Mouse (Mus musculus): ENCODE results near the gene Aplf. TPM values are rescaled to one million over a fixed set of nuclear protein-coding genes. Genes with fewer than 3 reads are reported as not detected.
A peak's percentile ranks its signal among the peaks of the same experiment; 100 is the strongest.
"Not testable (repeated sequence)": the region's sequence is repeated elsewhere in the genome, so short reads cannot be mapped to it uniquely, and the experiment has no call there.

Gene Aplf
- polyA plus RNA-seq, 1 experiment from 2014 or later, result 12.1 TPM

- POLR2A ChIA-PET, result no interaction called here
- no peak for ATAC-seq
- in situ Hi-C loops (cut with MboI; ENCODE audit: low pct_unique_long_range_greater_than_20kb), result loop anchor here (5.0 to 10.0 kb wide), 2 partner anchors 113 to 271 kb away; no protein-coding TSS in a partner anchor
- TF ChIP-seq CTCF (IDR thresholded peaks at IDR 0.05), result no peak
- H3K27me3 ChIP-seq, result no peaks in the 10 kb centered on the region
- CTCF ChIA-PET, result no interaction called here
- DNase-seq (ENCODE audit: low read depth, low spot score), result no peak
Observed at GRCm38 (mm10) chr6:87667804-87668203, 4.2 kb downstream of the Aplf start.

- no peak for ATAC-seq
- CTCF ChIA-PET, result interaction anchor here (1.3 kb wide), 1 partner anchor 286 kb away, joined by 3 read pairs; no protein-coding TSS in a partner anchor
- POLR2A ChIA-PET, result no interaction called here
- no peak for DNase-seq (ENCODE audit: low read depth, low spot score)
- in situ Hi-C loops (cut with MboI; ENCODE audit: low pct_unique_long_range_greater_than_20kb), result loop anchor here (10.0 kb wide), 1 partner anchor 109 kb away; no protein-coding TSS in a partner anchor
- H3K27me3 ChIP-seq, result no peaks in the 10 kb centered on the region
- no peak for TF ChIP-seq CTCF (IDR thresholded peaks at IDR 0.05)
Observed at GRCm38 (mm10) chr6:87663445-87663844, 8.5 kb downstream of the Aplf start.

- no peak for ATAC-seq
- ChIA-PET POLR2A (no interaction called here), CTCF (no interaction called here)
- no peak for DNase-seq (ENCODE audit: low read depth, low spot score)
- peak; percentile 21 for TF ChIP-seq CTCF (IDR thresholded peaks at IDR 0.05)
- in situ Hi-C loops (cut with MboI; ENCODE audit: low pct_unique_long_range_greater_than_20kb), result loop anchor here (10.0 kb wide), 1 partner anchor 107 kb away; no protein-coding TSS in a partner anchor
- no peaks in the 10 kb centered on the region for H3K27me3 ChIP-seq
Observed at GRCm38 (mm10) chr6:87662197-87662596, 9.8 kb downstream of the Aplf start.

- no peak for TF ChIP-seq CTCF (IDR thresholded peaks at IDR 0.05)
- no peaks in the 10 kb centered on the region for H3K27me3 ChIP-seq
- ChIA-PET CTCF (no interaction called here), POLR2A (no interaction called here)
- ATAC-seq (no peak), DNase-seq (ENCODE audit: low read depth, low spot score) (no peak)
- in situ Hi-C loops (cut with MboI; ENCODE audit: low pct_unique_long_range_greater_than_20kb), result loop anchor here (10.0 kb wide), 1 partner anchor 107 kb away; no protein-coding TSS in a partner anchor
Observed at GRCm38 (mm10) chr6:87661707-87662106, 10.3 kb downstream of the Aplf start.

GRCm38 (mm10) chr6:87658816-87659215 lies 13.2 kb downstream of the Aplf start:
- no peak for ATAC-seq
- H3K27me3 ChIP-seq, result no peaks in the 10 kb centered on the region
- CTCF ChIA-PET, result interaction anchor here (2.9 kb wide), 1 partner anchor 12 kb away, joined by 9 read pairs; no protein-coding TSS in a partner anchor
- DNase-seq (ENCODE audit: low read depth, low spot score), result no peak
- POLR2A ChIA-PET, result interaction anchor here (0.8 kb wide), 1 partner anchor 8 kb away, joined by 3 read pairs; no protein-coding TSS in a partner anchor
- in situ Hi-C loops (cut with MboI; ENCODE audit: low pct_unique_long_range_greater_than_20kb), result no loop called here
- no peak for TF ChIP-seq CTCF (IDR thresholded peaks at IDR 0.05)

GRCm38 (mm10) chr6:87653904-87654638 lies 17.9 kb downstream of the Aplf start:
- no peak for DNase-seq (ENCODE audit: low read depth, low spot score)
- ChIA-PET CTCF (interaction anchor here (1.8 kb wide), 1 partner anchor 28 kb away, joined by 4 read pairs; no protein-coding TSS in a partner anchor), POLR2A (no interaction called here)
- ATAC-seq, result no peak
- no peaks in the 10 kb centered on the region for H3K27me3 ChIP-seq
- no peak for TF ChIP-seq CTCF (IDR thresholded peaks at IDR 0.05)
- in situ Hi-C loops (cut with MboI; ENCODE audit: low pct_unique_long_range_greater_than_20kb), result no loop called here

- ChIA-PET POLR2A (no interaction called here), CTCF (interaction anchor here (1.8 kb wide), 1 partner anchor 28 kb away, joined by 4 read pairs; no protein-coding TSS in a partner anchor)
- no peak for ATAC-seq
- in situ Hi-C loops (cut with MboI; ENCODE audit: low pct_unique_long_range_greater_than_20kb), result no loop called here
- no peak for DNase-seq (ENCODE audit: low read depth, low spot score)
- no peak for TF ChIP-seq CTCF (IDR thresholded peaks at IDR 0.05)
- H3K27me3 ChIP-seq, result no peaks in the 10 kb centered on the region
Observed at GRCm38 (mm10) chr6:87653478-87653877, 18.5 kb downstream of the Aplf start.

GRCm38 (mm10) chr6:87652670-87653069 lies 19.3 kb downstream of the Aplf start:
- ATAC-seq, result no peak
- in situ Hi-C loops (cut with MboI; ENCODE audit: low pct_unique_long_range_greater_than_20kb), result no loop called here

GRCm38 (mm10) chr6:87651787-87652186 lies 20.2 kb downstream of the Aplf start:
- DNase-seq (ENCODE audit: low read depth, low spot score) (no peak), ATAC-seq (no peak)
- no peak for TF ChIP-seq CTCF (IDR thresholded peaks at IDR 0.05)
- ChIA-PET CTCF (no interaction called here), POLR2A (no interaction called here)
- H3K27me3 ChIP-seq, result no peaks in the 10 kb centered on the region
- in situ Hi-C loops (cut with MboI; ENCODE audit: low pct_unique_long_range_greater_than_20kb), result no loop called here

More at GRCm38 (mm10) chr6:87652670-87653069, 19.3 kb downstream of the Aplf start:
- no peak for DNase-seq (ENCODE audit: low read depth, low spot score)
- no peaks in the 10 kb centered on the region for H3K27me3 ChIP-seq
- ChIA-PET CTCF (interaction anchor here (1.8 kb wide), 1 partner anchor 27 kb away, joined by 4 read pairs; no protein-coding TSS in a partner anchor), POLR2A (no interaction called here)
- no peak for TF ChIP-seq CTCF (IDR thresholded peaks at IDR 0.05)

GRCm38 (mm10) chr6:87638134-87638660 lies 33.8 kb downstream of the Aplf start:
- DNase-seq (ENCODE audit: low read depth, low spot score) (no peak), ATAC-seq (no peak)
- in situ Hi-C loops (cut with MboI; ENCODE audit: low pct_unique_long_range_greater_than_20kb), result no loop called here
- POLR2A ChIA-PET, result interaction anchor here (0.6 kb wide), 1 partner anchor 213 kb away, joined by 3 read pairs; no protein-coding TSS in a partner anchor
- no peak for TF ChIP-seq CTCF (IDR thresholded peaks at IDR 0.05)
- H3K27me3 ChIP-seq, result no peaks in the 10 kb centered on the region
- CTCF ChIA-PET, result no interaction called here

GRCm38 (mm10) chr6:87632176-87632575 lies 39.8 kb downstream of the Aplf start:
- ChIA-PET POLR2A (no interaction called here), CTCF (interaction anchor here (1.5 to 1.6 kb wide), 2 partner anchors 10 to 21 kb away, joined by 3 to 5 read pairs; no protein-coding TSS in a partner anchor)
- no peaks in the 10 kb centered on the region for H3K27me3 ChIP-seq
- DNase-seq (ENCODE audit: low read depth, low spot score) (no peak), ATAC-seq (no peak)
- in situ Hi-C loops (cut with MboI; ENCODE audit: low pct_unique_long_range_greater_than_20kb), result no loop called here
- TF ChIP-seq CTCF (IDR thresholded peaks at IDR 0.05), result no peak

- in situ Hi-C loops (cut with MboI; ENCODE audit: low pct_unique_long_range_greater_than_20kb); POLR2A ChIA-PET; H3K27me3 ChIP-seq; DNase-seq (ENCODE audit: low read depth, low spot score); ATAC-seq: not testable (repeated sequence)
- CTCF ChIA-PET, result interaction anchor here (1.3 to 1.4 kb wide), 2 partner anchors 10 to 41 kb away, joined by 3 read pairs; no protein-coding TSS in a partner anchor
Observed at GRCm38 (mm10) chr6:87628936-87629335, 43.1 kb downstream of the Aplf start.
